Mouse (Mus musculus): ENCODE measurements around the gene Pi16.

Pi16 gene

DNA sequence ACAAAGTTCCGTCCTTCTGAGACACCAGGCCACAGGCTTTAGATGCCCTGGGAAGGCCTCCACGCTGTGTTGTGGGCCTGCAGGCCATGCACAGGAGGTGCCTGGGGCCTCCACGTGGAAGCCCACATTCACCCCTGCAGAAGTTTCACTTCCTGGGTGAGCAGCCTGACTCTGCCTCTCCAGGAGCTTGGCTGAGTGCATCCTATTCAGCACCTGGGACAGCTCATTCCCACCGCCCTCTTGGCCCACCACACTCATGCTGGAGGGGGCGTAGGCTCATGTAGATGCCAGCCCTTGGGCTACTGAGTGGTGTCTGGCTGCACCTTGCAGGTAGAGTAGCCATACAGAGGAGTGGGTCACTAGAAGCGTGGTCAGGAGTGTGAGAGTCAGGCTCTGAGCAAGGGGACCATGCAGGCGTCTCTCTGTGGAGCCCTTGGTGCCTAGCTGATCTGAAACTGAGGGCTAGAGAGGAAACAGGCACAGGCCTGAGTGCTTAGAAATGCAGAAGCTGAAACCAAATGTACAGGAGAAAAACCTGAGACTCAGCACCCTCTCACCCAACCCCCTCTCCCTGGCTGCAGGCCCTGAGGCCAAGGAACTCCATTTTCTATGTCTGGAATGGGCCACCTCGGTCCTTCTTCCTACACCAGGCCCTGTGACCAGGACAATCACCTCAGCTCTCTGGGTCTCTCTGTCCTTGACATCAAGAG lies 44.7 kb downstream of the Pi16 start:
- DNase-seq = no peak

GRCm38 (mm10) chr17:29363109-29363508 lies 45.6 kb downstream of the Pi16 start:
- DNase-seq = no peak

DNA sequence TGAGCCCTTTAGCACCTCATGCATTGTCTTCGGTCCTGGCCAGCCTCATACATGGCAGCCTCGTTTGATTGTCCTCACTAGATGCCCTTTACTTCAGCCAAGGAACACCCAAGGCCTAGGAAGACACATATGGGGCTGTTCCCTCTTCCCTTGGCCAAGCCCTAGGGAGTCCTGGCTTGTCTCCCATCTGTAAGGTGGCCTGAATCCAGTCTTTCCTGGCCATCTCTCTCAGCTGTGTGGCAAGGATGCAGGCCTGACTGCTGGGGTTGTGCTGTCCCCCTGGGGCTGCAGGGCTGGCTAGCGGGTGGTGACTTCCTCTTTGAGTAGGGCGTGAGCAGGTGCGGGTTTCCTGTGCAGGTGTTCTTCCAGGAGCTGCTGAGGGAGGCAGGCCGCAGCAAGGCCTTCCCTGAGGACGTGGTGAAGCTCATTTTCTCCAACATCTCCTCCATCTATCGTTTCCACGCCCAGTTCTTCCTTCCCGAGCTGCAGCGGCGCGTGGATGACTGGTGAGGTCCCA lies 47.7 kb downstream of the Pi16 start:
- no peak for DNase-seq

GRCm38 (mm10) chr17:29368726-29369125 lies 51.2 kb downstream of the Pi16 start:
- DNase-seq = no peak

DNA sequence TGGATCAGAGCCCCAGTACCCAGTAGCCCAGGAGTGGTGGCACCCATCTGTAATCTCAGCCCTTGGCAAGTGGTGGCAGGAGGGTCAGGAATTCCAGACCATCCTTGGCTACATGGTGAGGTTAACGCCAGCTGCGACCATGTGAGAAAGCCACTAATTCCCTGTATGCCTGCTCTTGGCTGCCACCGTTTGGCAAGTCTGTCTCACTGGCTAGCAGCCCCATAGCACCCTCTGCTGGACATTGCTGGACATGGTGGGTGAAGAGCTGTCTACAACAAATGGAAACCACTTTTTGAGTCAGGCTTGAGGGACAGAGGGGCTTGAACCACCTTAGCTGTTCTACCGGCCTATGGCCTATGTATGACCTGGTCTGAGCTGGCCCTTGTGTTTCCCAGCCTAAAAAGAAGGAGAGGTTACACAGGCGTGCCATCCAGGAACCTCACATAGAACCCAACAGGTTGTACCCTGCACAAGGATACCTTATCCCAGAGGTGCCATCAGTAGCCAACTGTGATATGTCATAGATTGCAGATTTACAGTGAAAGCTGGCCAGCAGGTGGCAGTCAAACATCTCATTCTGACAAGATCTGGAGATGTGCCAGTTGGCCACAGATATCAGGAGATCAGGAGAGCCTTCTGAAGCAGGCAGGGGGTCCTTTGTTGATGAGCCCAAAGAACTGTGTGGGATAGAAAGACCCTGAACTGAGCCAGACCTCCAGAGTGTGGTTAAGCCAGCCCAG lies 53.7 kb downstream of the Pi16 start:
- peak; percentile 83 for DNase-seq

- DNase-seq = no peak
Observed at GRCm38 (mm10) chr17:29375871-29376270, 58.4 kb downstream of the Pi16 start.

DNA sequence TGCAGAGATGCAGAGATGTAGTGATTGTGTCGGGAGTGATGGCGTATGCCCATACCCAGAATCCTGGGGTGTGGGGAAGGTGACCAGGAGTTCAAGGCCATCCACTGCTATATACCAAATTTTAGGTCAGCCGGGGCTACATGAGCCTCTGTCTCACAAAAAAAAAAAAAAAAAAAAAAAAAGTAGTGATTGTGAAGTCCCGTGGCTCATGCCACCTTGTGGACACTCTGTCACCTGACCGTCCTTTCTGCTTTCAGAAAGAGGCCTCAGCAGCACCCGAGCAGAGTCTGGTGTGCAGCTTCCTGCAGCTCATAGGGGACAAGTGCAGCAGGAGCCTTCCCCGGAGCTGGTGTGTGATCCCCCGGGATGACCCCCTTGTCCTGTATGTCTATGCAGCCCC lies 60.6 kb downstream of the Pi16 start:
- no peak for DNase-seq

Data from right cerebral cortex, postnatal 25 days (tissue).